Mouse (Mus musculus) liver, adult 10 weeks (tissue): ENCODE data around the gene Trim37. TPM values are rescaled to one million over a fixed set of nuclear protein-coding genes. Genes with fewer than 3 reads are reported as not detected.

Experiments
- polyA plus RNA-seq: library from polyadenylated mRNA; stranded (reverse); fragments of 350-450 nt; fragmentation: Illumina TruSeq; extraction: RNeasy Lipid Tissue Mini Kit (QIAGEN cat#74804); gene quantifications from one replicate; pipeline ENCODE4 v1.2.3, GENCODE M21; 2014; ENCODE audit warnings: low read depth, low replicate concordance

The Trim37 gene
- 8.3 TPM for polyA plus RNA-seq

GRCm38 (mm10) chr11:87126824-87127816, at the start of gene Trim37:
Gene Trim37, plus strand, starts transcription at chr11:87127077.

GRCm38 (mm10) chr11:87086290-87086984, 40.4 kb upstream of the Trim37 start, which contains the start of gene Smg8:
Gene Smg8, minus strand, starts transcription at chr11:87086774.

GRCm38 (mm10) chr11:87108409-87108754, 18.5 kb upstream of the Trim37 start, which contains the start of gene Prr11:
Gene Prr11, minus strand, starts transcription at chr11:87108708.

GRCm38 (mm10) chr11:87108755-87109518, 17.9 kb upstream of the Trim37 start, which contains the start of gene Ska2:
Gene Ska2, plus strand, starts transcription at chr11:87109234.

Other genes starting within 250 kb of the Trim37 start
- gene Ypel2, start 133.4 kb upstream of the Trim37 start, polyA plus RNA-seq = 26.6 TPM
- 1.3 TPM for gene Gdpd1, start 53.0 kb upstream of the Trim37 start, polyA plus RNA-seq
- gene Smg8, start 40.3 kb upstream of the Trim37 start, polyA plus RNA-seq = 4.9 TPM
- 0.19 TPM for gene Prr11, start 18.4 kb upstream of the Trim37 start, polyA plus RNA-seq
- gene Ska2, start 17.8 kb upstream of the Trim37 start, polyA plus RNA-seq = 4.0 TPM
- not detected for gene Ppm1e, start 231.9 kb downstream of the Trim37 start, polyA plus RNA-seq